Mouse (Mus musculus) liver, adult 2 months (tissue): ENCODE results near the gene Pkn3. TPM values are rescaled to one million over a fixed set of nuclear protein-coding genes. Genes with fewer than 3 reads are reported as not detected.

ENCODE experiments used
- DNase-seq: peaks from one replicate; pipeline ENCODE4 v3.0.0-alpha.2; 2011; ENCODE audit warnings: low read depth, low spot score; ENCODE audit errors: extremely low read depth
- H3K27ac ChIP-seq: fragments of 200-500 bp; replicated peaks from 2 replicates; pipeline ENCODE4 v1.5.1; 2012; ENCODE audit warnings: low read depth, mild to moderate bottlenecking, control low read depth, inconsistent platforms, low read length; ENCODE audit not compliant: insufficient read depth
- H3K27me3 ChIP-seq: fragments of 200-500 bp; 2 replicates; pipeline ENCODE4 v1.6.1; 2012; ENCODE audit warnings: mild to moderate bottlenecking, moderate library complexity, low read length, inconsistent platforms; ENCODE audit not compliant: control insufficient read depth, insufficient read depth
- H3K36me3 ChIP-seq: fragments of 200-500 bp; 2 replicates; pipeline ENCODE4 v1.6.1; 2012; ENCODE audit warnings: low read length, inconsistent platforms; ENCODE audit not compliant: control insufficient read depth, insufficient read depth
- H3K4me1 ChIP-seq: fragments of 200-500 bp; 2 replicates; pipeline ENCODE4 v1.6.1; 2011; ENCODE audit warnings: low read length; ENCODE audit not compliant: control insufficient read depth, insufficient read depth
- H3K4me3 ChIP-seq: fragments of 200-500 bp; 2 replicates; pipeline ENCODE4 v1.5.1; 2011; ENCODE audit warnings: low read depth, mild to moderate bottlenecking, control low read depth, low read length, moderate library complexity; ENCODE audit not compliant: insufficient read depth
- H3K79me2 ChIP-seq: fragments of 200-500 bp; 2 replicates; pipeline ENCODE4 v1.6.1; 2012; ENCODE audit warnings: inconsistent platforms, mild to moderate bottlenecking, low read length, moderate library complexity; ENCODE audit not compliant: control insufficient read depth, insufficient read depth
- H3K9ac ChIP-seq: fragments of 200-500 bp; 2 replicates; pipeline ENCODE4 v1.6.1; 2012; ENCODE audit warnings: low read depth, mild to moderate bottlenecking, control low read depth, inconsistent platforms, low read length
- CTCF ChIP-seq: fragments of 200-500 bp; IDR thresholded peaks from 2 replicates; pipeline ENCODE4 v1.5.1; 2011; ENCODE audit warnings: low read depth, low read length, control low read depth
- POLR2A ChIP-seq: fragments of 200-500 bp; IDR thresholded peaks from 2 replicates; pipeline ENCODE4 v1.6.1; 2011; ENCODE audit warnings: low read length, control low read depth; ENCODE audit not compliant: insufficient read depth; ENCODE audit errors: extremely low read depth
- WGBS: fragments of 180-500 bp; shearing (Covaris S2); methylation state at CpG from one replicate; pipeline ENCODE4 v1.1.7; 2018; 5-methylcytosine and 5-hydroxymethylcytosine counted together
- polyA plus RNA-seq: library from polyadenylated mRNA; depleted of rRNA; stranded (reverse); fragments of >200 nt; gene quantifications from 2 replicates; pipeline ENCODE4 v1.2.3, GENCODE M21; 2012
- total RNA-seq: library from RNA; depleted of rRNA; stranded (reverse); fragments of >200 nt; gene quantifications from 2 replicates; pipeline ENCODE4 v1.2.3, GENCODE M21; 2014

Gene Pkn3
- total and polyA plus RNA-seq, 2 experiments, result 0.74 to 1.5 TPM

DNA sequence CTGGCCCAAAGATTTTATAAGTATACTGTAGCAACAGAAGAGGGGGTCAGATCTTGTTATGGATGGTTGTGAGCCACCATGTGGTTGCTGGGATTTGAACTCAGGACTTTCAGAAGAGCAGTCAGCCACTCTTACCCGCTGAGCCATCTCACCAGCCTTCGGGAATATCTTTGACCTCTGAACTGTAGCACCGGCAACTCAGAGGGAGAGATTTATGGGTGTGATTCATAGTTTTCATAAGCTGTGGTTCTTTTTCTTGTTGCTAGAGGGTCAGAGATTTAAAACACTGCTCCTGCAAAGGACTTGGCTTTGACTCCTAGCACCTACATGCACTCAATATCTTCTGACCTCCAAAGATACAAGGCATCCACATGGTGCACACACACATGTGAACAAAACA, 1.9 kb upstream of the Pkn3 start:
- WGBS, result 45% methylated on average over 3 of the region's 3 CpGs

DNA sequence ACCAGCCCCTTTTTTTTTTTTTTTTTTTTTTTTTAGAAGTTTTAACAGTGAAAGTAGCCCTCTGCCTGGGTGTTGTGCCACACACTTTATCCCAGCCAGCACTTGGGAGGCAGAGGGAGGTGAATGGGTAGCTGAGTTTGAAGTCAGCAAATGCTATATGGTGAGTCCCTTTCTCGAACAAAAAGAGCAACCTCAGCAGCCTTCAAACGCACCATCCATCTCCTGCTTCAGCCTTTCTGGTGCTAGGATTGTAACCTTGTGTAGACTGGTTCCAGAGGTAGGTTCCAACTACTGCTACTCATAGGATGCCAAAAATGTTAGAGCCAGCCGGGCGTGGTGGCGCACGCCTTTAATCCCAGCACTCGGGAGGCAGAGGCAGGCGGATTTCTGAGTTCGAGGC, 1.0 kb upstream of the Pkn3 start:
- no peaks in the 10 kb centered on the region for H3K27me3 ChIP-seq
- H3K4me1 ChIP-seq, result no peaks in the 10 kb centered on the region
- no peak overlapping the region for H3K27ac ChIP-seq
- H3K4me3 ChIP-seq, result no peak overlapping the region
- H3K36me3 ChIP-seq, result peaks cover 2% of the 10 kb centered on the region; the same call in 1 of the 2 replicates
- TF ChIP-seq POLR2A, result no peak
- TF ChIP-seq CTCF, result no peak
- H3K79me2 ChIP-seq, result no peaks in the 10 kb centered on the region
- DNase-seq, result no peak
- 93% methylated on average over 9 of the region's 9 CpGs for WGBS
- H3K9ac ChIP-seq, result no peak overlapping the region

More for the DNA sequence above, 1.9 kb upstream of the Pkn3 start:
- H3K4me1 ChIP-seq, result no peaks in the 10 kb centered on the region
- H3K36me3 ChIP-seq, result peaks cover 3% of the 10 kb centered on the region; the same call in 1 of the 2 replicates
- no peaks in the 10 kb centered on the region for H3K79me2 ChIP-seq
- no peak overlapping the region for H3K9ac ChIP-seq
- DNase-seq, result no peak
- no peaks in the 10 kb centered on the region for H3K27me3 ChIP-seq
- no peak overlapping the region for H3K27ac ChIP-seq
- no peak overlapping the region for H3K4me3 ChIP-seq
- TF ChIP-seq CTCF, result no peak
- TF ChIP-seq POLR2A, result no peak

- H3K9ac ChIP-seq, result no peak overlapping the region
- H3K4me1 ChIP-seq, result no peaks in the 10 kb centered on the region
- TF ChIP-seq POLR2A, result no peak
- no peak for TF ChIP-seq CTCF
- no peaks in the 10 kb centered on the region for H3K27me3 ChIP-seq
- no peaks in the 10 kb centered on the region; the same call in 1 of the 2 replicates for H3K36me3 ChIP-seq
- no peak overlapping the region for H3K27ac ChIP-seq
- no peaks in the 10 kb centered on the region for H3K79me2 ChIP-seq
- H3K4me3 ChIP-seq, result no peak overlapping the region
- 77% methylated on average over 6 of the region's 6 CpGs for WGBS
- DNase-seq, result no peak
Measured at GRCm38 (mm10) chr2:30076959-30077358, 525 bp upstream of the Pkn3 start.

DNA sequence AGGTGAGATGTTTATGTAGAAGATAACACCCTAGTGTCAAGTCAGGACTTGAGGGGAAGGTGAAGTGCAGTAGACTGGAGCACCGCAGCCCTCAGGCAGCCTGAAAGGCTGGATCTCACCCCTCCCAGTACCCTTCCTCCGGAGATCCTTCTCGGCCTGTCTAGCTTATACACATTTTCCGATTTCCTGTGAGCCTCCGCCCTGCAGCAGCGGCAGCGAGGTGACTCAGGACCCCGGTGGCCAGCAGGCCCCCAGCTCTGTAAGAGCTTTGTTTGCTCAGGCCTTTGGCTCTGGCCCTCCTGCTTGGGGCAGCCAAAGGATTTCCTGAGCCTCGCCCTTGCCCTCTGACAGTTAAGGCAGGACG, 847 bp downstream of the Pkn3 start:
- TF ChIP-seq POLR2A, result no peak
- no peak for TF ChIP-seq CTCF
- Histone ChIP-seq H3K27me3 (no peaks in the 10 kb centered on the region), H3K36me3 (no peaks in the 10 kb centered on the region), H3K9ac (no peak overlapping the region), H3K4me3 (no peak overlapping the region), H3K27ac (no peak overlapping the region), H3K4me1 (no peaks in the 10 kb centered on the region), H3K79me2 (no peaks in the 10 kb centered on the region)
- 52% methylated on average over 10 of the region's 10 CpGs for WGBS
- no peak for DNase-seq

DNA sequence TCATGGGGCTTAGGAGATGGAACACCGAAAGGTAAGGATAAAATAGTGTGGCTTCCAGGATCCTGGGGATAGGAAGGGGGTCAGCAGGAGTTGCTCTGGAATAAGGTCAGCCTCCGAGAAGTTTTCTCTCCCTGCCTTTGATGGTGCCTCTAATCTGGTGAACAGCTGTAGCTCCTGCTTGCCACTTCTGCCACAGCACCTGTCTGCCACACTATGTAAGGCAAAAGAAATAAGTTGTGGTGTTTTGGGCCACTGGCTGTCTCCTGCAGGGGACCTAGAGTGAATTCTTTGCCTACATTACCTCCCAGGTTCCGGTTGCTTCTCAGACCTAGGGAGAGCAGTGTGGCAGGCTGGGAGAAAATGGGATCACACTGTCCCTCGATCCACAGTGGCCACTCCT, 1.3 kb downstream of the Pkn3 start:
- Histone ChIP-seq H3K27me3 (no peaks in the 10 kb centered on the region), H3K79me2 (no peaks in the 10 kb centered on the region), H3K9ac (no peak overlapping the region), H3K27ac (no peak overlapping the region), H3K36me3 (no peaks in the 10 kb centered on the region), H3K4me3 (no peak overlapping the region), H3K4me1 (no peaks in the 10 kb centered on the region)
- no peak for DNase-seq
- no peak for TF ChIP-seq CTCF
- 90% methylated on average over 4 of the region's 4 CpGs for WGBS

- Histone ChIP-seq H3K36me3 (no peaks in the 10 kb centered on the region), H3K9ac (no peak overlapping the region), H3K4me3 (no peak overlapping the region), H3K4me1 (no peaks in the 10 kb centered on the region), H3K79me2 (no peaks in the 10 kb centered on the region), H3K27ac (no peak overlapping the region), H3K27me3 (no peaks in the 10 kb centered on the region)
- DNase-seq, result no peak
- WGBS, result 91% methylated on average over 15 of the region's 15 CpGs
- no peak for TF ChIP-seq CTCF
- no peak for TF ChIP-seq POLR2A
Measured at GRCm38 (mm10) chr2:30080181-30080800, 2.8 kb downstream of the Pkn3 start.
